Mouse (Mus musculus): ENCODE measurements around the gene Heg1.
A peak's percentile ranks its signal among the peaks of the same experiment; 100 is the strongest.

Gene Heg1

GRCm38 (mm10) chr16:33769848-33770247 lies 85.7 kb downstream of the Heg1 start:
- DNase-seq (ENCODE audit: low read depth, low spot score), result no peak

- no peak for DNase-seq (ENCODE audit: low read depth, low spot score)
These were observed 86.7 kb downstream of the Heg1 start for GRCm38 (mm10) chr16:33770778-33771454.

GRCm38 (mm10) chr16:33772809-33773208 lies 88.6 kb downstream of the Heg1 start:
- no peak for DNase-seq (ENCODE audit: low read depth, low spot score)

- peak; percentile 26 for DNase-seq (ENCODE audit: low read depth, low spot score)
These were observed 90.8 kb downstream of the Heg1 start for GRCm38 (mm10) chr16:33774972-33775371.

GRCm38 (mm10) chr16:33775733-33776335 lies 91.7 kb downstream of the Heg1 start:
- no peak for DNase-seq (ENCODE audit: low read depth, low spot score)

GRCm38 (mm10) chr16:33776766-33777529 lies 92.8 kb downstream of the Heg1 start:
- DNase-seq (ENCODE audit: low read depth, low spot score), result no peak

GRCm38 (mm10) chr16:33777607-33778006 lies 93.4 kb downstream of the Heg1 start:
- no peak for DNase-seq (ENCODE audit: low read depth, low spot score)

GRCm38 (mm10) chr16:33781789-33782728 lies 97.9 kb downstream of the Heg1 start:
- no peak for DNase-seq (ENCODE audit: low read depth, low spot score)

- no peak for DNase-seq (ENCODE audit: low read depth, low spot score)
These were observed 98.5 kb downstream of the Heg1 start for GRCm38 (mm10) chr16:33782729-33783091.

- DNase-seq (ENCODE audit: low read depth, low spot score), result no peak
These were observed 100.4 kb downstream of the Heg1 start for GRCm38 (mm10) chr16:33784547-33784946.

GRCm38 (mm10) chr16:33785092-33785704 lies 101.0 kb downstream of the Heg1 start:
- no peak for DNase-seq (ENCODE audit: low read depth, low spot score)

- no peak for DNase-seq (ENCODE audit: low read depth, low spot score)
These were observed 102.7 kb downstream of the Heg1 start for GRCm38 (mm10) chr16:33786657-33787390.

GRCm38 (mm10) chr16:33793846-33794791 lies 109.9 kb downstream of the Heg1 start, which contains the start of gene Muc13:
TSS of gene Muc13 (plus strand) at chr16:33794037.
- DNase-seq (ENCODE audit: low read depth, low spot score), result no peak

GRCm38 (mm10) chr16:33795106-33795505 lies 110.9 kb downstream of the Heg1 start:
- no peak for DNase-seq (ENCODE audit: low read depth, low spot score)

- no peak for DNase-seq (ENCODE audit: low read depth, low spot score)
These were observed 111.7 kb downstream of the Heg1 start for GRCm38 (mm10) chr16:33795887-33796286.

GRCm38 (mm10) chr16:33796756-33797155 lies 112.6 kb downstream of the Heg1 start:
- no peak for DNase-seq (ENCODE audit: low read depth, low spot score)

- peak; percentile 75 for DNase-seq (ENCODE audit: low read depth, low spot score)
These were observed 113.7 kb downstream of the Heg1 start for GRCm38 (mm10) chr16:33797860-33798259.

- DNase-seq (ENCODE audit: low read depth, low spot score), result peak; percentile 61
These were observed 125.8 kb downstream of the Heg1 start for GRCm38 (mm10) chr16:33810002-33810401.

All from R1 (cell line).